Mouse (Mus musculus) stomach, postnatal 0 days (tissue): Measurements from ENCODE around the gene Fbf1.

Source experiments
- CTCF ChIP-seq: IDR thresholded peaks from 2 replicates; pipeline ENCODE4 v1.5.1; 2016; ENCODE audit warnings: antibody characterized with exemption, low read depth, mild to moderate bottlenecking, moderate library complexity
- EP300 ChIP-seq: optimal IDR thresholded peaks from 2 replicates; pipeline ENCODE3; 2016; ENCODE audit warnings: antibody characterized with exemption

DNA sequence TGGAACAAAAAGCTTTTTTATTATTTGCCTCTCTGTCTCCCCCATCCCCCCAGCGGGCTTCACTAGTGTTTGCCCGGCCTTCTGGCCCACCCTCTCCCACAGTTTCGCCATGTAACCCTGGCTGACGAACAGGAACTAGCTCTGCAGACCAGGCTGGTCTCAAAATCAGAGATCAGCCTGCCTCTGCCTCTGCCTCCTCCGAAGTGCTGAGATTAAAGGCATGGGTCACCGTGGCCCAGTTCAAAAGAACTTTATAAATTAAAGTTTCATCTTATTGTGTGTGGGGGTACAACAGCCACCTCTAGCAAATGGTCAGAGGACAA, 29.6 kb upstream of the Fbf1 start:
- TF ChIP-seq EP300 (no peak), CTCF (no peak)
